Mouse (Mus musculus) brain, embryonic 14.5 days (tissue): ENCODE measurements around the gene Dlgap1.

Experiments used
- CTCF ChIP-seq: fragments of 200-500 bp; IDR thresholded peaks from 2 replicates; pipeline ENCODE4 v1.5.1; 2012; ENCODE audit warnings: inconsistent platforms, mild to moderate bottlenecking, moderate library complexity, borderline replicate concordance; ENCODE audit not compliant: insufficient read depth, insufficient read length; ENCODE audit errors: extremely low read depth
- POLR2A ChIP-seq: fragments of 200-500 bp; IDR thresholded peaks from 2 replicates; pipeline ENCODE4 v1.6.1; 2012; ENCODE audit warnings: mild to moderate bottlenecking, inconsistent platforms, borderline replicate concordance; ENCODE audit not compliant: poor library complexity, insufficient read depth, insufficient read length, severe bottlenecking; ENCODE audit errors: extremely low read depth

- TF ChIP-seq POLR2A (no peak), CTCF (peak; percentile 56; the same call in 1 of the 2 replicates)
These were observed 373.0 kb downstream of the Dlgap1 start for GRCm38 (mm10) chr17:70341920-70342319.
